Mouse (Mus musculus): ENCODE results near the gene Gcn1l1. TPM values are rescaled to one million over a fixed set of nuclear protein-coding genes. Genes with fewer than 3 reads are reported as not detected.
"Not testable (repeated sequence)": the region's sequence is repeated elsewhere in the genome, so short reads cannot be mapped to it uniquely, and the experiment has no call there.

The Gcn1l1 gene
- total RNA-seq, 1 experiment from 2014 or later = 39.8 TPM

DNA sequence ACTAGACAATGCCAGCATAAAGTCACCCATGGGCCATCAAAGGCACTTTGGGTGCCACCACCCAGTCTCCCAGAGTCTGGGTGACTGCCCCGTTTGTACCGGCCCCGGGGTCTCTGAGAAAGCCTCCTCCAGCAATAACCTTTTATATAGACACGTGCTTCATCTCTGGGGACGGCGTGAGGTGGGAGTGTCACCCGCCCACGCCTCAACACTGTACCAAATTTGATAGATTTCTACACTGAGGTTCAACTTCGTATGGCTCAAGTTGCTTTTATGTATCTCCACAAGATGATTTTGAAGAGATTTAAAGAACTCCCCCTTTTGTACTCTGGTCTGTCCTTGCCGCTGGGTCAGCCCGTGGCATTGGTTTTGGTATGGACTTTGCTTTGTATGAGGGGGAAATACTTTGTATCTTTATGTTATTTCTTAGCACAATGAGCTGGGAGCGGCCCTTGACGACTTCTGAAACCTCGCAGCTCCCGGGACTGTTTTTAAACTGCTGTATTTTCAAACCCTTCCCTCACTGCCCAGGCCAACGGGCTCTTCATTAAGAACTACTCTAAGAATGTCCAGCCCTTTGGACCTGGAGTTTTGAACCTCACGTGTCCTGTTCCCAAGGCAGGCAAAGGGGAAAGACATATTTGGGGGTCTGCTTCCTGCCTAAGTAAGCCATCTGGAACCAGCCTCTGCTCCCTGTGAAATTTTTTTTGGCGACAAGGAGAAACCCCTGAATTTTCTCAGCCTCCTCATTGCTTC, 10.3 kb upstream of the Gcn1l1 start:
- no peak for ATAC-seq (ENCODE audit: extremely low read depth, insufficient number of reproducible peaks, low FRiP score, poor library complexity, severe bottlenecking)

- ATAC-seq (ENCODE audit: extremely low read depth, insufficient number of reproducible peaks, low FRiP score, poor library complexity, severe bottlenecking) = no peak
Observed at GRCm38 (mm10) chr5:115556217-115556616, 8.8 kb upstream of the Gcn1l1 start.

DNA sequence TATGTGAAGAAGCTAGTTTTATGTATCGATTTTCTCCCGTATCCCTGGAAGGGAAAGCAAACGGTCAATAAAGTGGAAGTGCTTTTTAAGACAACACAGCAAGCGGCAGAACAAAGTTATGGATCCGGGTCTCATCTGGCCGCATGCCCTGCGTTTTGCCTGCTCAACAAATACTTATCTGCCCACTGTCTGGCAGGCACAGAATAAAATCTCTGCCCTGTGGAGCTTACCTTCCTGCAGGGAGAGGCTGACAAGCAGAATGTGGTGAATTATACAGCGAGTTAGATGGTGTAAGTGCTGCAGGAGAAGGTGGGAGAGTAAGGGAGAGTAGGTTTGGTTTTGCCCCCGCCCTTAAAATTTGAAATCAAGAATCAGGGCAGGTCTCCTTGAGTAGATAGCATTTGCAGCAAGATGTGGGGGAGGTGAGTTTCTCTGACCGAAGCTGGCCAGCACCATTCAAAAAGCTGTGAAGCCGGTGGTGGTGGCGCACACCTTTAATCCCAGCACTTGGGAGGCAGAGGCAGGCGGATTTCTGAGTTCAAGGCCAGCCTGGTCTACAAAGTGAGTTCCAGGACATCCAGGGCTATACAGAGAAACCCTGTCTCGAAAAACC, 6.8 kb upstream of the Gcn1l1 start:
- no peak for ATAC-seq (ENCODE audit: extremely low read depth, insufficient number of reproducible peaks, low FRiP score, poor library complexity, severe bottlenecking)

- ATAC-seq (ENCODE audit: extremely low read depth, insufficient number of reproducible peaks, low FRiP score, poor library complexity, severe bottlenecking) = peak; percentile 99
Observed at GRCm38 (mm10) chr5:115559237-115560101, 5.6 kb upstream of the Gcn1l1 start, which contains the start of gene Rplp0. Gene Rplp0, plus strand, starts transcription at chr5:115559467.

GRCm38 (mm10) chr5:115560336-115560905, 4.6 kb upstream of the Gcn1l1 start:
- ATAC-seq (ENCODE audit: extremely low read depth, insufficient number of reproducible peaks, low FRiP score, poor library complexity, severe bottlenecking) = no peak

DNA sequence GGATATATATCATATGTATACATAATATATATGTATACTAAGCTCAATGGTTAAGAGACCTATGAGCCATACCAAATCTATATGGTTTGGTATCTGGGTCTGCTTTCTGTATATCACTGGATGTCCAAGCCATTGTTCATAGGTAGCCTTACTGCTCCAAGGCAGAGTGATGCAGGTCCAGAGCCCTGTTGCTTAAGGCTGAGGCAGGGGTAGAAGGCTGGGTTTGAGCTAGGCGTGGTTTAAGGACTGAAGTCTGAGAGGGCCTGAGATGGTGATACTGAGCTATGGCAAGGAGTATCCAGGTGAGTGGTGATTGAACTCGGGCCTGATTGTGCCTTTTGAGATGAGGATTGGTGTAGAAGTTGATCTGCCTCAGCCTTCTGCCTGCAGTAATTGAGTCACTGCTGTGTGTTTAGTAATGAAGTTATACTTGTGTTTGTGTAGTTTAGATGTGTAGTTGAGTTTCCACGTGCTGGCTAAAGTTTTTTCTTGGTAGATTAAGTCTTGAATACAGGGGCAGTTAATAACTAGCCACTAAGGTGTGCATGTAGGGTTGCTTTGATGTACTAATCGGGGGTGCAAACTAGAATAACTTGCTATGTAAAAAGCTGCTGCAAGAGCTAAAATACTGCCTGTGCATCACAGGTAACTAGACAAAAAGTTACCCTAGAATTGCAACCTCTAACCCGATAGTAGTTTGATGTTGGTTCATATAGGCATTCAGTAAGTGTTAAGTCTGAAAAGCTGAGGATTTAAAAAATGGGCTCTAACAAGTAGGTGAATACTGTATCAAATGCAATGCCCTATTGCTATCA, 1.1 kb upstream of the Gcn1l1 start:
- ATAC-seq (ENCODE audit: extremely low read depth, insufficient number of reproducible peaks, low FRiP score, poor library complexity, severe bottlenecking) = no peak

GRCm38 (mm10) chr5:115565403-115565802, 349 bp downstream of the Gcn1l1 start:
- ATAC-seq (ENCODE audit: extremely low read depth, insufficient number of reproducible peaks, low FRiP score, poor library complexity, severe bottlenecking) = no peak

- ATAC-seq (ENCODE audit: extremely low read depth, insufficient number of reproducible peaks, low FRiP score, poor library complexity, severe bottlenecking) = no peak
Observed at GRCm38 (mm10) chr5:115568681-115569080, 3.6 kb downstream of the Gcn1l1 start.

DNA sequence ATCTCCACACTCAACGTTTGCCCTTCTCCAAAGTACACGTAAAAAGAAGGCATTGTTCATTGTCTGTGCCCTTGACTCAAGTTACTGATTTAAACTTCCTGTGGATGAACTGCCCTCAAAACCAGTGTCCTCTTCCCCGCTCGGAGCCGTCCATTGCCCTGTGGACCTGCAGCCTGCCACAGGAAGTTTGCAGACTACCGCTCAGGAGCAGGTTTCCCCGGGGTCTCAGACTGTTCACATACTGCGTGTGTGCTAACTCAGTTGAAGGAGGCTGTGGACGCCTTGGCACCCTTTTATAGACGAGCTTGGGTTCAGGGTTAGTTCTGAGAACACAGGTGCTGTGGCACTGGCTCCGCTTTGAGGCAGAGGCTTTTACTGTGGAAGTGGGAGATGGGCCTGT, 4.3 kb downstream of the Gcn1l1 start:
- no peak for ATAC-seq (ENCODE audit: extremely low read depth, insufficient number of reproducible peaks, low FRiP score, poor library complexity, severe bottlenecking)

- ATAC-seq (ENCODE audit: extremely low read depth, insufficient number of reproducible peaks, low FRiP score, poor library complexity, severe bottlenecking) = no peak
Observed at GRCm38 (mm10) chr5:115569721-115570120, 4.7 kb downstream of the Gcn1l1 start.

DNA sequence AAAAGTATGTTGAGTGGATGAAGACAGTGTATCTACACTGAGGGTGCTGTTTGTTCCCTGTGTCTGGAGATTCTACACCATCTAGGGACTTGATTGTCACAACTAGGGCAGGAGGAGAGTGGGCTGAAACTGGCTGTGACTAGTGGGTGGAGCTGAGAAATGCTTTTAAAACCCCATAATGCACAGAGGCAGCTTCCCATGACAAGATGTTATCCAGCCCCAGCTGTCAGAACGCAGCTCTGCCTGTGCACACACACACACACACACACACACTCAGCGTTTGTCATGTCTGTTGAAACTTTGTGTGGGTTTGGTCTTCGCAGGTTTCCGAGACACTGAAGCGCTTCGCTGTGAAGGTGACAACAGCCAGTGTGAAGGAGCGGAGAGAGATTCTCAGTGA, 6.0 kb downstream of the Gcn1l1 start:
- ATAC-seq (ENCODE audit: extremely low read depth, insufficient number of reproducible peaks, low FRiP score, poor library complexity, severe bottlenecking) = no peak

- ATAC-seq (ENCODE audit: extremely low read depth, insufficient number of reproducible peaks, low FRiP score, poor library complexity, severe bottlenecking) = no peak
Observed at GRCm38 (mm10) chr5:115572679-115573535, 7.9 kb downstream of the Gcn1l1 start.

- no peak for ATAC-seq (ENCODE audit: extremely low read depth, insufficient number of reproducible peaks, low FRiP score, poor library complexity, severe bottlenecking)
Observed at GRCm38 (mm10) chr5:115574992-115575391, 9.9 kb downstream of the Gcn1l1 start.

- ATAC-seq (ENCODE audit: extremely low read depth, insufficient number of reproducible peaks, low FRiP score, poor library complexity, severe bottlenecking) = not testable (repeated sequence)
Observed at GRCm38 (mm10) chr5:115577686-115578085, 12.6 kb downstream of the Gcn1l1 start.

DNA sequence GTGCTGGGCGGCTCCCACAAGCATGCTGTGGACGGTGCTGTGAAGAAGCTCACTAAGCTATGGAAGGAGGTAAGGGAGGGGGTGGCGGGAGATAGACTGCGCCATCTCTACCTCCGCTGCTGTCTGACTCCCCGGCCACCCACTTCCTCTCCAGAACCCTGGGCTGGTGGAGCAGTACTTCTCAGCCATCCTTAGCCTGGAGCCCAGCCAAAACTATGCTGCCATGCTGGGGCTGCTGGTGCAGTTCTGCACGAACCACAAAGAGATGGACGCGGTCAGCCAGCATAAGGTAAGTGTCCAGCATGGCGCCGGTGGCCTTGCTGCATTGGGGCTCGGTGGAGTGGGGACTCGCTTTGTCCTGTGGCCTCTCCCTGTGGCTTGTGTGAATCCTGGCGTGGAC, 13.9 kb downstream of the Gcn1l1 start:
- no peak for ATAC-seq (ENCODE audit: extremely low read depth, insufficient number of reproducible peaks, low FRiP score, poor library complexity, severe bottlenecking)

GRCm38 (mm10) chr5:115579363-115579762, 14.3 kb downstream of the Gcn1l1 start:
- ATAC-seq (ENCODE audit: extremely low read depth, insufficient number of reproducible peaks, low FRiP score, poor library complexity, severe bottlenecking) = no peak

GRCm38 (mm10) chr5:115580229-115581001, 15.4 kb downstream of the Gcn1l1 start:
- ATAC-seq (ENCODE audit: extremely low read depth, insufficient number of reproducible peaks, low FRiP score, poor library complexity, severe bottlenecking) = no peak

All from neutrophil, adult 5-6 weeks (primary cell).